Comparison of ENCODE assay signal across 8 mouse cellular contexts in the genomic region with DNA sequence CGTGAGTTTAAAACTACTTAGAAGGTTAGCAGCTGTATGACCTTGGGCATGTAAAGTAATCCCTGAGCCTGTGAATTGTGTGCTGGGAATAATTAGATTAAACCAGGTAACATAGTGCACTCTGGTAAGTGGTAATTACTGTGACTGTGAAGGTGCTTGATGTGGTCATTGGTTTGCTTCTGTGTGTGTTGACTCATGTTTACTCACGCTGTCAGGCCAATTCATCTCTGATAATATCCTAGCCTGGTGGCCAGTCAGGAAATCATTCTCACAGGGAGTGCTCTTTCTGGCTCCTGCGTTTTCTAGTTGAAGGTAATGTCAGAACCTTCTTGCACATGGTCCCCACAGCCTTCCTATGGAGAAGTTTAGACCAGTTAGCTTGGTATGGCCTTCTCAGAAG. TPM values are rescaled to one million over a fixed set of nuclear protein-coding genes. Genes with fewer than 3 reads are reported as not detected.
DNase-seq lines count a peak whose midpoint lies in the region; ATAC-seq and TF ChIP-seq lines count a peak whose summit lies in the region.

No protein-coding gene starts in this region.

- no peaks in the 10 kb centered on the region for H3K9me3 ChIP-seq in heart, embryonic 15.5 days (replicated peaks)
- H3K9me3 ChIP-seq in MEL (replicated peaks; ENCODE audit: insufficient read depth, low read length), result no peaks in the 10 kb centered on the region
- no peaks in the 10 kb centered on the region for H3K9me3 ChIP-seq in forebrain, embryonic 14.5 days (replicated peaks; ENCODE audit: control insufficient read depth, low read length)
- no peaks in the 10 kb centered on the region for H3K9me3 ChIP-seq in liver, postnatal 0 days (ENCODE audit: low read length)

- H3K9ac ChIP-seq in heart, embryonic 15.5 days, result peak overlapping the region; percentile 97
- peak overlapping the region; percentile 95 for H3K9ac ChIP-seq in MEL (ENCODE audit: control insufficient read depth, low read depth, low read length, poor library complexity, severe bottlenecking)
- H3K9ac ChIP-seq in forebrain, embryonic 14.5 days (ENCODE audit: low read length), result peak overlapping the region; percentile 88
- H3K9ac ChIP-seq in liver, postnatal 0 days (replicated peaks), result peak overlapping the region; percentile 94

- TF ChIP-seq CTCF in MEL (IDR thresholded peaks at IDR 0.05 in 2 of 3, conservative IDR thresholded peaks at IDR 0.05 in 1 of 3; ENCODE audit: control insufficient read depth in 1 of 3, insufficient read depth in 1 of 3, low read depth in 2 of 3, low read length in 3 of 3, poor library complexity in 1 of 3, severe bottlenecking in 1 of 3), result no peak
- 0 out of 2 replicates have a peak, but pooled peaks have one; percentile 4 for TF ChIP-seq CTCF in liver, postnatal 0 days (IDR thresholded peaks at IDR 0.05; ENCODE audit: low read depth)

- peaks cover 16% of the 10 kb centered on the region for H3K4me1 ChIP-seq in heart, embryonic 15.5 days (replicated peaks)
- peaks cover 9 to 14% of the 10 kb centered on the region in 2 experiments; a peak in 3 of 4 replicates for H3K4me1 ChIP-seq in MEL (ENCODE audit: control insufficient read depth in 1 of 2, insufficient read depth in 2 of 2, low read length in 2 of 2)
- H3K4me1 ChIP-seq in forebrain, embryonic 14.5 days (ENCODE audit: control insufficient read depth, insufficient read depth, low read length), result peaks cover 12% of the 10 kb centered on the region
- H3K4me1 ChIP-seq in liver, postnatal 0 days (ENCODE audit: insufficient read depth), result peaks cover 15% of the 10 kb centered on the region

- H3K4me3 ChIP-seq in heart, embryonic 15.5 days, result peak overlapping the region; percentile 93
- H3K4me3 ChIP-seq in MEL (ENCODE audit: control insufficient read depth in 1 of 2, insufficient read depth in 1 of 2, low read depth in 2 of 2, low read length in 2 of 2), result peak overlapping the region; percentile 79 to 95
- H3K4me3 ChIP-seq in forebrain, embryonic 14.5 days (ENCODE audit: low read depth, low read length), result peak overlapping the region; percentile 81
- H3K4me3 ChIP-seq in liver, postnatal 0 days (ENCODE audit: low read depth, low read length), result peak overlapping the region; percentile 87

- peaks cover 41% of the 10 kb centered on the region for H3K79me2 ChIP-seq in MEL (ENCODE audit: control insufficient read depth, insufficient read depth, low read length, poor library complexity)

- DNase-seq in heart, postnatal 4 days, result no peak
- DNase-seq in MEL (ENCODE audit: low read depth, low spot score), result peak; percentile 34
- no peak for DNase-seq in forebrain, embryonic 14.5 days (ENCODE audit: low spot score)
- no peak for DNase-seq in liver, postnatal 0 days
- no peak for DNase-seq in right cerebral cortex, postnatal 25 days
- DNase-seq in kidney, adult 18-20 months, result no peak

- 16% methylated on average over 3 of the region's 3 CpGs for WGBS in heart, embryonic 15.5 days
- WGBS in forebrain, embryonic 14.5 days, result 43% methylated on average over 3 of the region's 3 CpGs
- WGBS in liver, postnatal 0 days (ENCODE audit: insufficient replicate concordance), result 10% methylated on average over 3 of the region's 3 CpGs

- H3K27me3 ChIP-seq in heart, embryonic 15.5 days, result no peaks in the 10 kb centered on the region
- H3K27me3 ChIP-seq in MEL (ENCODE audit: control insufficient read depth in 1 of 2, insufficient read depth in 2 of 2, low read length in 2 of 2), result no peaks in the 10 kb centered on the region
- H3K27me3 ChIP-seq in forebrain, embryonic 14.5 days (replicated peaks; ENCODE audit: control insufficient read depth, insufficient read depth, low read length), result no peaks in the 10 kb centered on the region
- H3K27me3 ChIP-seq in liver, postnatal 0 days (ENCODE audit: insufficient read depth, low read length), result no peaks in the 10 kb centered on the region

- H3K4me2 ChIP-seq in heart, embryonic 15.5 days, result peak overlapping the region; percentile 72
- peak overlapping the region; percentile 83 for H3K4me2 ChIP-seq in forebrain, embryonic 14.5 days (ENCODE audit: low read length)
- H3K4me2 ChIP-seq in liver, postnatal 0 days (ENCODE audit: low read depth, low read length), result peak overlapping the region; percentile 85

- H3K27ac ChIP-seq in heart, embryonic 15.5 days, result no peak overlapping the region
- no peak overlapping the region for H3K27ac ChIP-seq in MEL (ENCODE audit: control insufficient read depth, low read depth, low read length)
- H3K27ac ChIP-seq in forebrain, embryonic 14.5 days (ENCODE audit: low read depth, low read length), result no peak overlapping the region
- H3K27ac ChIP-seq in liver, postnatal 0 days (ENCODE audit: low read depth), result peak overlapping the region; percentile 85; the same call in 1 of the 2 replicates

- no peak for TF ChIP-seq POLR2A in MEL (IDR thresholded peaks at IDR 0.05; ENCODE audit: control insufficient read depth in 1 of 2, insufficient read depth in 1 of 2, low read depth in 1 of 2, low read length in 2 of 2, poor library complexity in 1 of 2)

- TF ChIP-seq RAD21 in MEL (IDR thresholded peaks at IDR 0.05; ENCODE audit: low read depth, low read length), result no peak

- ATAC-seq in heart, embryonic 15.5 days (replicated peaks; ENCODE audit: insufficient number of reproducible peaks, insufficient read depth, low FRiP score, low read depth), result no peak
- no peak for ATAC-seq in forebrain, embryonic 14.5 days
- ATAC-seq in liver, postnatal 0 days, result no peak
- no peak for ATAC-seq in megakaryocyte progenitor cell, adult 5-6 weeks (replicated peaks; ENCODE audit: poor library complexity)

- no peak for TF ChIP-seq EP300 in MEL (IDR thresholded peaks at IDR 0.05; ENCODE audit: low read depth in 1 of 2, low read length in 2 of 2)
- no peak for TF ChIP-seq EP300 in liver, postnatal 0 days (IDR thresholded peaks at IDR 0.05; ENCODE audit: low read depth)

- H3K36me3 ChIP-seq in heart, embryonic 15.5 days, result peaks cover 13% of the 10 kb centered on the region
- peaks cover 17 to 22% of the 10 kb centered on the region in 2 experiments for H3K36me3 ChIP-seq in MEL (ENCODE audit: control insufficient read depth in 1 of 2, insufficient read depth in 2 of 2, low read length in 2 of 2)
- peaks cover 19% of the 10 kb centered on the region for H3K36me3 ChIP-seq in forebrain, embryonic 14.5 days (ENCODE audit: control insufficient read depth, insufficient read depth, low read length)
- H3K36me3 ChIP-seq in liver, postnatal 0 days (replicated peaks; ENCODE audit: insufficient read depth, low read length), result peaks cover 12% of the 10 kb centered on the region

TF ChIP-seq in MEL, 35 proteins besides CTCF, POLR2A, EP300 and RAD21:
- no peak for TF ChIP-seq POLR2AphosphoS5 (IDR thresholded peaks at IDR 0.05; ENCODE audit: borderline replicate concordance, low read depth, low read length)
- no peak for TF ChIP-seq KAT2A (conservative IDR thresholded peaks at IDR 0.05; ENCODE audit: low read depth, low read length)
- no peak for TF ChIP-seq NELFE (IDR thresholded peaks at IDR 0.05; ENCODE audit: low read depth, low read length)
- TF ChIP-seq MAFK (IDR thresholded peaks at IDR 0.05; ENCODE audit: borderline replicate concordance, low read depth, low read length), result no peak
- TF ChIP-seq ETS1 (IDR thresholded peaks at IDR 0.05; ENCODE audit: low read depth, low read length), result no peak
- TF ChIP-seq GATA1 (IDR thresholded peaks at IDR 0.05; ENCODE audit: low read depth, low read length), result no peak
- no peak for TF ChIP-seq GABPA (IDR thresholded peaks at IDR 0.05; ENCODE audit: low read depth, low read length)
- no peak for TF ChIP-seq CHD1 (IDR thresholded peaks at IDR 0.05; ENCODE audit: low read depth, low read length)
- TF ChIP-seq ELF1 (IDR thresholded peaks at IDR 0.05; ENCODE audit: low read depth, low read length), result no peak
- no peak for TF ChIP-seq TAL1 (IDR thresholded peaks at IDR 0.05; ENCODE audit: low read length)
- no peak for TF ChIP-seq MAZ (IDR thresholded peaks at IDR 0.05; ENCODE audit: low read depth, low read length)
- no peak for TF ChIP-seq MYB (IDR thresholded peaks at IDR 0.05; ENCODE audit: low read depth, low read length)
- TF ChIP-seq USF2 (IDR thresholded peaks at IDR 0.05; ENCODE audit: borderline replicate concordance in 1 of 2, insufficient read depth in 1 of 2, low read depth in 1 of 2, low read length in 2 of 2), result no peak
- TF ChIP-seq ZKSCAN1 (IDR thresholded peaks at IDR 0.05; ENCODE audit: low read depth, low read length), result no peak
- TF ChIP-seq ZC3H11A (IDR thresholded peaks at IDR 0.05; ENCODE audit: low read depth, low read length), result no peak
- TF ChIP-seq NRF1 (IDR thresholded peaks at IDR 0.05; ENCODE audit: insufficient read depth, low read depth, low read length, poor library complexity, severe bottlenecking), result no peak
- no peak for TF ChIP-seq MAX (IDR thresholded peaks at IDR 0.05; ENCODE audit: low read length)
- no peak for TF ChIP-seq HCFC1 (IDR thresholded peaks at IDR 0.05; ENCODE audit: low read depth, low read length)
- TF ChIP-seq CHD2 (IDR thresholded peaks at IDR 0.05; ENCODE audit: low read length), result no peak

RNA-seq across cellular contexts. Expression of a gene that starts 1.3 kb away (rescaled TPM):
- 24.7 and 34.6 TPM in 2 replicates for polyA plus RNA-seq in heart, embryonic 15.5 days (2015; fragmentation: Nextera tagmentation; extraction: Ambion mirVana)
- 10 to 100 TPM; 41.9 to 70.5 TPM for total RNA-seq in heart, postnatal 4 days (2021)
- 102 and 107 TPM in 2 replicates for total RNA-seq in MEL (2012; rRNA removed)
- 100 to 1,000 TPM; 127 to 158 TPM for polyA plus RNA-seq in MEL (2012; ENCODE audit: insufficient read depth in 1 of 2, insufficient read length in 2 of 2, low read depth in 1 of 2, low replicate concordance in 2 of 2, missing spikeins in 1 of 2)
- 19.0 and 25.6 TPM in 2 replicates for polyA plus RNA-seq in forebrain, embryonic 14.5 days (2014; fragmentation: Nextera tagmentation; extraction: Ambion mirVana)
- polyA plus RNA-seq in liver, postnatal 0 days (2015; fragmentation: Nextera tagmentation; extraction: Ambion mirVana), result 7.2 and 9.8 TPM in 2 replicates
- total RNA-seq in megakaryocyte progenitor cell, adult 5-6 weeks (2015), result 22.4 and 26.4 TPM in 2 replicates
- total RNA-seq in megakaryocyte progenitor cell, adult 5-6 weeks (2017), result 38.4 and 41.0 TPM in 2 replicates
